Mouse (Mus musculus) liver, embryonic 14.5 days (tissue): ENCODE results near the gene Map2k1.

Experiments
- CTCF ChIP-seq: IDR thresholded peaks from 2 replicates; pipeline ENCODE4 v1.5.1; 2016; ENCODE audit warnings: antibody characterized with exemption, low read depth, control low read depth
- EP300 ChIP-seq: IDR thresholded peaks from 2 replicates; pipeline ENCODE4 v1.6.1; 2016; ENCODE audit warnings: antibody characterized with exemption, low read depth

- no peak for TF ChIP-seq EP300
- no peak for TF ChIP-seq CTCF
Measured at GRCm38 (mm10) chr9:64236056-64236455, 17.4 kb downstream of the Map2k1 start.
